Mouse (Mus musculus) MEL (cell line): ENCODE measurements at regions not wholly inside any gene's neighbourhood (a gene's known extent, or its start where the extent isn't known, plus 50 kb on each side); places are given as distances from the start of the nearest gene placed in this dataset.

Experiments
- DNase-seq: peaks from one replicate; pipeline ENCODE4 v3.0.0; 2011; ENCODE audit warnings: low read depth, low spot score
- H3K27ac ChIP-seq: 2 replicates; pipeline ENCODE4 v1.5.1; 2012; ENCODE audit warnings: low read depth, mild to moderate bottlenecking, control low read depth, low read length, moderate library complexity; ENCODE audit not compliant: control insufficient read depth
- H3K27me3 ChIP-seq, 2 experiments: fragments of 150-350 bp in 1 of 2; sonication (generic) in 1 of 2; 2 replicates each; pipeline ENCODE4 v1.6.1; 2012; ENCODE audit warnings: low read length in 2 of 2, mild to moderate bottlenecking in 2 of 2, improper control_type of control experiment in 1 of 2, moderate library complexity in 1 of 2; ENCODE audit not compliant: insufficient read depth in 2 of 2, control insufficient read depth in 1 of 2
- H3K36me3 ChIP-seq, 2 experiments: 2 replicates each; pipeline ENCODE4 v1.6.1; 2012 to 2014; ENCODE audit warnings: low read length in 2 of 2, improper control_type of control experiment in 1 of 2, inconsistent platforms in 1 of 2, mild to moderate bottlenecking in 1 of 2; ENCODE audit not compliant: insufficient read depth in 2 of 2, control insufficient read depth in 1 of 2
- H3K4me1 ChIP-seq, 2 experiments: fragments of 150-350 bp in 1 of 2; sonication (generic) in 1 of 2; 2 replicates each; pipeline ENCODE4 v1.6.1; 2012; ENCODE audit warnings: low read length in 2 of 2, improper control_type of control experiment in 1 of 2, mild to moderate bottlenecking in 1 of 2; ENCODE audit not compliant: insufficient read depth in 2 of 2, control insufficient read depth in 1 of 2
- H3K4me3 ChIP-seq, 2 experiments: fragments of 150-350 bp in 1 of 2; sonication (generic) in 1 of 2; 2 replicates each; pipeline ENCODE4 v1.5.1; 2012; ENCODE audit warnings: low read depth in 2 of 2, low read length in 2 of 2, mild to moderate bottlenecking in 2 of 2, moderate library complexity in 2 of 2, control low read depth in 1 of 2, improper control_type of control experiment in 1 of 2; ENCODE audit not compliant: control insufficient read depth in 1 of 2, insufficient read depth in 1 of 2
- H3K79me2 ChIP-seq: 2 replicates; pipeline ENCODE4 v1.6.1; 2012; ENCODE audit warnings: mild to moderate bottlenecking, low read length, moderate library complexity; ENCODE audit not compliant: control insufficient read depth, poor library complexity, insufficient read depth
- H3K9ac ChIP-seq: 2 replicates; pipeline ENCODE4 v1.6.1; 2012; ENCODE audit warnings: low read depth, mild to moderate bottlenecking, control low read depth, low read length, moderate library complexity; ENCODE audit not compliant: control insufficient read depth, poor library complexity, severe bottlenecking
- H3K9me3 ChIP-seq: fragments of 150-350 bp; sonication (generic); replicated peaks from 2 replicates; pipeline ENCODE4 v1.6.1; 2012; ENCODE audit warnings: mild to moderate bottlenecking, low read length, improper control_type of control experiment, moderate library complexity; ENCODE audit not compliant: insufficient read depth
- CHD1 ChIP-seq: IDR thresholded peaks from 2 replicates; pipeline ENCODE4 v1.6.1; 2012; ENCODE audit warnings: low read depth, mild to moderate bottlenecking, inconsistent platforms, low read length, improper control_type of control experiment
- CHD2 ChIP-seq: IDR thresholded peaks from 2 replicates; pipeline ENCODE4 v1.6.1; 2011; ENCODE audit warnings: low read length, improper control_type of control experiment
- CTCF ChIP-seq, 3 experiments: IDR thresholded peaks in 2 of 3; conservative IDR thresholded peaks in 1 of 3; 2 replicates each; pipeline ENCODE4 v1.5.1; 2011 to 2012; ENCODE audit warnings: low read length in 3 of 3, low read depth in 2 of 3, mild to moderate bottlenecking in 2 of 3, improper control_type of control experiment in 1 of 3, inconsistent platforms in 1 of 3, mixed read lengths in 1 of 3, moderate library complexity in 1 of 3; ENCODE audit not compliant: control insufficient read depth in 1 of 3, insufficient read depth in 1 of 3, poor library complexity in 1 of 3, severe bottlenecking in 1 of 3
- ELF1 ChIP-seq: IDR thresholded peaks from 2 replicates; pipeline ENCODE4 v1.6.1; 2014; ENCODE audit warnings: low read depth, mild to moderate bottlenecking, inconsistent platforms, low read length, improper control_type of control experiment, moderate library complexity
- EP300 ChIP-seq, 2 experiments: IDR thresholded peaks; 2 replicates each; pipeline ENCODE4 v1.6.1; 2011; ENCODE audit warnings: improper control_type of control experiment in 2 of 2, low read length in 2 of 2, low read depth in 1 of 2, mild to moderate bottlenecking in 1 of 2
- ETS1 ChIP-seq: IDR thresholded peaks from 2 replicates; pipeline ENCODE4 v1.6.1; 2012; ENCODE audit warnings: low read depth, mild to moderate bottlenecking, inconsistent platforms, low read length, improper control_type of control experiment, moderate library complexity
- HCFC1 ChIP-seq: IDR thresholded peaks from 2 replicates; pipeline ENCODE4 v1.6.1; 2012; ENCODE audit warnings: low read depth, mild to moderate bottlenecking, inconsistent platforms, low read length, improper control_type of control experiment, moderate library complexity
- JUND ChIP-seq: IDR thresholded peaks from 2 replicates; pipeline ENCODE4 v1.6.1; 2011; ENCODE audit warnings: low read depth, mild to moderate bottlenecking, improper control_type of control experiment, low read length
- MYC ChIP-seq: IDR thresholded peaks from 2 replicates; pipeline ENCODE4 v1.6.1; 2011; ENCODE audit warnings: low read depth, mild to moderate bottlenecking, low read length, improper control_type of control experiment, moderate library complexity
- NELFE ChIP-seq: IDR thresholded peaks from 2 replicates; pipeline ENCODE4 v1.6.1; 2011; ENCODE audit warnings: low read depth, low read length, improper control_type of control experiment
- NRF1 ChIP-seq: IDR thresholded peaks from 2 replicates; pipeline ENCODE4 v1.6.1; 2014; ENCODE audit warnings: low read depth, mild to moderate bottlenecking, inconsistent platforms, low read length, improper control_type of control experiment, moderate library complexity; ENCODE audit not compliant: poor library complexity, insufficient read depth, severe bottlenecking
- POLR2A ChIP-seq, 2 experiments: IDR thresholded peaks; 2 replicates each; pipeline ENCODE4 v1.6.1; 2011 to 2012; ENCODE audit warnings: low read length in 2 of 2, mild to moderate bottlenecking in 2 of 2, control low read depth in 1 of 2, improper control_type of control experiment in 1 of 2, low read depth in 1 of 2, moderate library complexity in 1 of 2; ENCODE audit not compliant: control insufficient read depth in 1 of 2, insufficient read depth in 1 of 2, poor library complexity in 1 of 2
- POLR2AphosphoS2 ChIP-seq: IDR thresholded peaks from 2 replicates; pipeline ENCODE4 v1.6.1; 2011; ENCODE audit warnings: low read length, improper control_type of control experiment
- POLR2AphosphoS5 ChIP-seq: IDR thresholded peaks from 2 replicates; pipeline ENCODE4 v1.6.1; 2012; ENCODE audit warnings: low read depth, borderline replicate concordance, mild to moderate bottlenecking, inconsistent platforms, low read length, moderate library complexity, mixed read lengths
- RAD21 ChIP-seq: IDR thresholded peaks from 2 replicates; pipeline ENCODE4 v1.6.1; 2011; ENCODE audit warnings: mild to moderate bottlenecking, low read depth, low read length, improper control_type of control experiment
- RCOR1 ChIP-seq: IDR thresholded peaks from 2 replicates; pipeline ENCODE4 v1.6.1; 2012; ENCODE audit warnings: low read depth, mild to moderate bottlenecking, inconsistent platforms, low read length, improper control_type of control experiment
- SMC3 ChIP-seq: IDR thresholded peaks from 2 replicates; pipeline ENCODE4 v1.6.1; 2011; ENCODE audit warnings: low read depth, low read length, improper control_type of control experiment
- TBP ChIP-seq: IDR thresholded peaks from 2 replicates; pipeline ENCODE4 v1.8.0; 2011; ENCODE audit warnings: low read depth, low read length, improper control_type of control experiment
- UBTF ChIP-seq: IDR thresholded peaks from 2 replicates; pipeline ENCODE4 v1.6.1; 2012; ENCODE audit warnings: low read depth, mild to moderate bottlenecking, inconsistent platforms, low read length, improper control_type of control experiment, moderate library complexity, borderline replicate concordance; ENCODE audit not compliant: insufficient read depth
- USF1 ChIP-seq: IDR thresholded peaks from 2 replicates; pipeline ENCODE4 v1.6.1; 2014; ENCODE audit warnings: low read depth, mild to moderate bottlenecking, inconsistent platforms, low read length, improper control_type of control experiment, moderate library complexity
- USF2 ChIP-seq, 2 experiments: IDR thresholded peaks; 2 replicates each; pipeline ENCODE4 v1.6.1; 2011 to 2012; ENCODE audit warnings: improper control_type of control experiment in 2 of 2, low read length in 2 of 2, borderline replicate concordance in 1 of 2, inconsistent platforms in 1 of 2, low read depth in 1 of 2, mild to moderate bottlenecking in 1 of 2; ENCODE audit not compliant: insufficient read depth in 1 of 2

DNA sequence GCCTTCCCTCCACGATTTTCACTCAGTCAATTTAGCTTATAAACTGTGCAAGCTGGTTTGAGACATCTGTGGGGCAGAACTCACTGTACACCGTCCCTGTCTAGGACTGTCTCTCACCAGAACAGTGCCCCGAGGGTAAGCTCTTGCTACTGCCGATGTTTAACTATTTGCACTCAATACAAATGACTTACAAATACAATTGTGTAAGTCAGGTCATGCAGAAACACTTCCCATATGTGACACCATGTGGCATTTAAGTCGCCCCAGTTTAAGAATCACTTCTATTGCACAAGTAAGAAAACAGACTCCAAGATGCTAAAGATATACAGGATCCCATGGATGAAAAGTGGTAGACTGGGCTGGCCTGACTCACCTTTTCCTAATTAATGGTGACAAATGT is 195.6 kb downstream of the Cog6 start:
- TF ChIP-seq NELFE (no peak), ETS1 (no peak)
- TF ChIP-seq, all 39 proteins: peak for 0
- no peak overlapping the region for H3K27ac ChIP-seq
- no peaks in the 10 kb centered on the region for H3K27me3 ChIP-seq
- no peak for DNase-seq
- no peaks in the 10 kb centered on the region for H3K36me3 ChIP-seq
- H3K4me3 ChIP-seq: no peak overlapping the region
- H3K79me2 ChIP-seq: no peaks in the 10 kb centered on the region
- no peak overlapping the region for H3K9ac ChIP-seq
- H3K9me3 ChIP-seq: no peaks in the 10 kb centered on the region
- no peaks in the 10 kb centered on the region for H3K4me1 ChIP-seq

- H3K4me1 ChIP-seq: no peaks in the 10 kb centered on the region
- H3K9ac ChIP-seq: no peak overlapping the region
- H3K27me3 ChIP-seq: no peaks in the 10 kb centered on the region; a peak in 1 of 4 replicates
- H3K4me3 ChIP-seq: no peak overlapping the region
- TF ChIP-seq NELFE (no peak), CTCF (IDR thresholded peaks at IDR 0.05 in 2 of 3, conservative IDR thresholded peaks at IDR 0.05 in 1 of 3; ENCODE audit: control insufficient read depth in 1 of 3, insufficient read depth in 1 of 3, low read depth in 2 of 3, low read length in 3 of 3, poor library complexity in 1 of 3, severe bottlenecking in 1 of 3) (no peak), ETS1 (no peak), NRF1 (no peak), HCFC1 (no peak), TBP (no peak), RAD21 (no peak)
- no peak for DNase-seq
- H3K36me3 ChIP-seq: no peaks in the 10 kb centered on the region
- no peak overlapping the region for H3K27ac ChIP-seq
- H3K9me3 ChIP-seq: no peaks in the 10 kb centered on the region
- no peaks in the 10 kb centered on the region for H3K79me2 ChIP-seq
Observed at GRCm38 (mm10) chr3:52818401-52818800, 198.6 kb downstream of the Cog6 start.

DNA sequence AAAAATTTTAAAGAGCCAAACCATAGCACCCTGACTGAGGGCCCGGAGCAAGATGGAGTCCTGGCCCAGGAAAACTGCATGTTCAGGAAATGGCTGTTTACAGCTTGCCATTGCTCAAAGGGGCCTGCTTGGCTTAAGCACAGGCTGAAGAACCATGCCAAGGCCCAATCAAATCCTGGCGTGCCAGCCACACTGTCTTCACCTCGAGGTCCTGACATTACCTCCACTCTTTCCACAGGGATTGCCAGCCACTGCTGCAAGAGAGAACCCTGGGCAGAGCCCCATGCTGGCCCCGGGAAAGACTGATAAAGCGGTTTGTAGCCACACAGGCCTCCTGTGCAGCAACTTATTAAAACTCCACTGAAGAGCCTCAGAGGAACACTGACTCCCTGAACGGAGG is 199.6 kb downstream of the Cog6 start:
- Histone ChIP-seq H3K27me3 (no peaks in the 10 kb centered on the region; a peak in 1 of 4 replicates), H3K4me3 (no peak overlapping the region), H3K36me3 (no peaks in the 10 kb centered on the region)

More for the DNA sequence above, 199.6 kb downstream of the Cog6 start:
- TF ChIP-seq POLR2A (IDR thresholded peaks at IDR 0.05; ENCODE audit: control insufficient read depth in 1 of 2, insufficient read depth in 1 of 2, low read depth in 1 of 2, low read length in 2 of 2, poor library complexity in 1 of 2) (no peak), TBP (no peak), CHD1 (no peak), UBTF (no peak), POLR2AphosphoS5 (no peak), MYC (no peak), EP300 (IDR thresholded peaks at IDR 0.05; ENCODE audit: low read depth in 1 of 2, low read length in 2 of 2) (no peak), USF2 (IDR thresholded peaks at IDR 0.05; ENCODE audit: borderline replicate concordance in 1 of 2, insufficient read depth in 1 of 2, low read depth in 1 of 2, low read length in 2 of 2) (no peak), NRF1 (no peak), ELF1 (no peak), POLR2AphosphoS2 (no peak), JUND (no peak), SMC3 (no peak), RCOR1 (no peak), CHD2 (no peak), NELFE (no peak), USF1 (no peak)
- TF ChIP-seq, all 39 proteins: peak for 0
- no peak for DNase-seq
- H3K27ac ChIP-seq: no peak overlapping the region
- no peaks in the 10 kb centered on the region for H3K4me1 ChIP-seq
- H3K9me3 ChIP-seq: no peaks in the 10 kb centered on the region
- no peaks in the 10 kb centered on the region for H3K79me2 ChIP-seq
- H3K9ac ChIP-seq: no peak overlapping the region
